ENCODE assay signal across 12 mouse cellular contexts in genomic region chr11:116669787-116670365, GRCm38 (mm10). TPM values are rescaled to one million over a fixed set of nuclear protein-coding genes. Genes with fewer than 3 reads are reported as not detected.
DNase-seq lines count a peak whose midpoint lies in the region; ATAC-seq and TF ChIP-seq lines count a peak whose summit lies in the region.
"Had no signal": no experiment of that assay in that cellular context is flagged by ENCODE, and none has a peak within 500 bp of the region (broad histone marks: within the 10 kb centered on the region; RNA-seq: fewer than 3 reads in every experiment).

No protein-coding gene starts in this region.

- no peak overlapping the region for H3K4me2 ChIP-seq in hindbrain, postnatal 0 days (ENCODE audit: low read depth, low read length)
- peak overlapping the region; percentile 8; the same call in 1 of the 2 replicates for H3K4me2 ChIP-seq in liver, embryonic 13.5 days

- H3K4me3 ChIP-seq in hindbrain, embryonic 10.5 days, result no peak overlapping the region
- no peak overlapping the region for H3K4me3 ChIP-seq in hindbrain, postnatal 0 days (ENCODE audit: low read length)
- H3K4me3 ChIP-seq in liver, embryonic 13.5 days (replicated peaks), result no peak overlapping the region

- H3K4me1 ChIP-seq in hindbrain, embryonic 10.5 days (replicated peaks), result peaks cover 63% of the 10 kb centered on the region
- H3K4me1 ChIP-seq in hindbrain, postnatal 0 days (ENCODE audit: insufficient read depth, low read length), result peaks cover 10% of the 10 kb centered on the region
- H3K4me1 ChIP-seq in liver, embryonic 13.5 days (replicated peaks), result peaks cover 57% of the 10 kb centered on the region

- DNase-seq in hindbrain, embryonic 10.5 days (ENCODE audit: low spot score), result no peak
- no peak for DNase-seq in hindbrain, postnatal 0 days (ENCODE audit: low spot score)
- DNase-seq in A20 (ENCODE audit: low read depth, low spot score) (peak; percentile 78), MEL-GATA-1-ER (ENCODE audit: extremely low read depth, low read depth) (peak; percentile 84)
- DNase-seq in liver, embryonic 13.5 days, result no peak
- no peak for DNase-seq in kidney, adult 11 months
- DNase-seq in spleen, postnatal 10 days (ENCODE audit: low spot score in 2 of 2), result no peak
- no peak for DNase-seq in gastrocnemius, adult 8-10 months (ENCODE audit: low spot score in 2 of 2)
- DNase-seq: kidney, adult 8-10 months; lung, embryonic 14.5 days had no signal

- no peak for TF ChIP-seq CTCF in hindbrain, postnatal 0 days (IDR thresholded peaks at IDR 0.05; ENCODE audit: low read depth)

- no peaks in the 10 kb centered on the region for H3K9me3 ChIP-seq in hindbrain, embryonic 10.5 days
- H3K9me3 ChIP-seq in hindbrain, postnatal 0 days (ENCODE audit: low read length), result no peaks in the 10 kb centered on the region
- H3K9me3 ChIP-seq in liver, embryonic 13.5 days (replicated peaks), result no peaks in the 10 kb centered on the region

- ATAC-seq in hindbrain, postnatal 0 days, result no peak
- ATAC-seq in liver, embryonic 13.5 days (ENCODE audit: low read depth), result peak; percentile 41

- peaks cover 21% of the 10 kb centered on the region for H3K36me3 ChIP-seq in hindbrain, embryonic 10.5 days
- H3K36me3 ChIP-seq in hindbrain, postnatal 0 days (ENCODE audit: insufficient read depth, low read length), result peaks cover 16% of the 10 kb centered on the region; the same call in 1 of the 2 replicates
- H3K36me3 ChIP-seq in liver, embryonic 13.5 days, result peaks cover 24% of the 10 kb centered on the region

- H3K27ac ChIP-seq in hindbrain, embryonic 10.5 days, result 0 out of 2 replicates have a peak overlapping the region, but pooled peaks have one; percentile 19
- H3K27ac ChIP-seq in hindbrain, postnatal 0 days, result no peak overlapping the region; the same call in 1 of the 2 replicates
- H3K27ac ChIP-seq in liver, embryonic 13.5 days, result no peak overlapping the region

- WGBS in hindbrain, embryonic 10.5 days, result 60% methylated on average over 13 of the region's 13 CpGs
- 43% methylated on average over 13 of the region's 13 CpGs for WGBS in hindbrain, postnatal 0 days
- 30% methylated on average over 13 of the region's 13 CpGs for WGBS in liver, embryonic 13.5 days (ENCODE audit: insufficient replicate concordance)

- H3K27me3 ChIP-seq in hindbrain, embryonic 10.5 days (ENCODE audit: insufficient read depth, poor library complexity, severe bottlenecking), result peaks cover 14% of the 10 kb centered on the region; the same call in 1 of the 2 replicates
- no peaks in the 10 kb centered on the region for H3K27me3 ChIP-seq in hindbrain, postnatal 0 days (ENCODE audit: insufficient read depth, low read length)
- H3K27me3 ChIP-seq in liver, embryonic 13.5 days, result 0 out of 2 replicates have a peak, but pooled peaks cover 4% of the 10 kb centered on the region

- H3K9ac ChIP-seq in hindbrain, postnatal 0 days (replicated peaks; ENCODE audit: low read length), result no peak overlapping the region
- no peak overlapping the region for H3K9ac ChIP-seq in liver, embryonic 13.5 days
- H3K9ac ChIP-seq: lung, embryonic 14.5 days had no signal

RNA-seq across cellular contexts. Expression of gene Cygb, which starts 15.8 kb away (rescaled TPM):
- polyA plus RNA-seq in hindbrain, embryonic 10.5 days (2016; fragmentation: Nextera tagmentation; extraction: Ambion mirVana), result 3.5 and 3.8 TPM in 2 replicates
- total RNA-seq in hindbrain, postnatal 0 days (2014; rRNA removed), result 48.4 and 54.7 TPM in 2 replicates
- 46.0 and 48.1 TPM in 2 replicates for polyA plus RNA-seq in hindbrain, postnatal 0 days (2015; fragmentation: Nextera tagmentation; extraction: Ambion mirVana)
- polyA plus RNA-seq in liver, embryonic 13.5 days (2015; fragmentation: Nextera tagmentation; extraction: Ambion mirVana), result 0.60 and 0.70 TPM in 2 replicates
- 10 to 100 TPM in 2 of 4 experiments, 1 to 10 TPM in 2; 6.4 to 14.4 (median 10.1) TPM for total RNA-seq in gastrocnemius, adult 8-10 months (2022)
- total RNA-seq: granulocyte monocyte progenitor cell, adult 5-6 weeks; megakaryocyte, adult 5-6 weeks had no signal

RNA-seq across cellular contexts. Expression of gene Prcd, which starts 16.5 kb away (rescaled TPM):
- polyA plus RNA-seq in hindbrain, embryonic 10.5 days (2016; fragmentation: Nextera tagmentation; extraction: Ambion mirVana), result 0.47 and 1.2 TPM in 2 replicates
- 1.2 and 1.3 TPM in 2 replicates for total RNA-seq in hindbrain, postnatal 0 days (2014; rRNA removed)
- polyA plus RNA-seq in hindbrain, postnatal 0 days (2015; fragmentation: Nextera tagmentation; extraction: Ambion mirVana), result 5.3 and 6.4 TPM in 2 replicates
- polyA plus RNA-seq in liver, embryonic 13.5 days (2015; fragmentation: Nextera tagmentation; extraction: Ambion mirVana), result 0.31 and 0.33 TPM in 2 replicates
- under 1 TPM in 2 of 4 experiments, not detected in 2; 0.29 to 0.51 TPM for total RNA-seq in gastrocnemius, adult 8-10 months (2022)
- total RNA-seq: granulocyte monocyte progenitor cell, adult 5-6 weeks; megakaryocyte, adult 5-6 weeks had no signal

RNA-seq across cellular contexts. Expression of gene Rhbdf2, which starts 43.1 kb away (rescaled TPM):
- polyA plus RNA-seq in hindbrain, embryonic 10.5 days (2016; fragmentation: Nextera tagmentation; extraction: Ambion mirVana), result 3.8 and 6.6 TPM in 2 replicates
- 3.8 and 4.0 TPM in 2 replicates for total RNA-seq in hindbrain, postnatal 0 days (2014; rRNA removed)
- polyA plus RNA-seq in hindbrain, postnatal 0 days (2015; fragmentation: Nextera tagmentation; extraction: Ambion mirVana), result 1.1 and 1.6 TPM in 2 replicates
- 5.8 and 6.6 TPM in 2 replicates for polyA plus RNA-seq in liver, embryonic 13.5 days (2015; fragmentation: Nextera tagmentation; extraction: Ambion mirVana)
- total RNA-seq in gastrocnemius, adult 8-10 months (2022), result 10 to 100 TPM; 10.6 to 19.9 (median 11.2) TPM

Comparison
In these comparisons a context has a peak if more than half of its experiments do, and no peak if none do; other contexts are left out.
1. DNase-seq: peak in A20 (single experiment) and MEL-GATA-1-ER (single experiment); none in hindbrain, embryonic 10.5 days (single experiment), hindbrain, postnatal 0 days (single experiment), liver, embryonic 13.5 days (single experiment), kidney, adult 11 months (single experiment), spleen, postnatal 10 days (0 of 2) and gastrocnemius, adult 8-10 months (0 of 2).